ENCODE assay signal across 8 mouse cellular contexts in genomic region chr15:98777762-98778161, GRCm38 (mm10). TPM values are rescaled to one million over a fixed set of nuclear protein-coding genes. Genes with fewer than 3 reads are reported as not detected.
DNase-seq lines count a peak whose midpoint lies in the region; ATAC-seq and TF ChIP-seq lines count a peak whose summit lies in the region.

Wnt10b (minus strand) TSS chr15:98778150.

- no peak for TF ChIP-seq EP300 in ES-Bruce4 (IDR thresholded peaks at IDR 0.05; ENCODE audit: insufficient read depth, low read depth, low read length)

- no peak for DNase-seq in heart, embryonic 10.5 days (ENCODE audit: low spot score)
- no peak for DNase-seq in heart, postnatal 14 days
- DNase-seq in midbrain, embryonic 10.5 days (ENCODE audit: low spot score), result peak; percentile 52
- no peak for DNase-seq in thymus, postnatal 10 days (ENCODE audit: low spot score in 2 of 2)
- DNase-seq in right cerebral cortex, postnatal 36 days (ENCODE audit: low spot score in 2 of 2), result no peak

- TF ChIP-seq POLR2A in ES-Bruce4 (IDR thresholded peaks at IDR 0.05; ENCODE audit: insufficient read depth, low read length), result no peak

- H3K9me3 ChIP-seq in heart, embryonic 10.5 days, result no peaks in the 10 kb centered on the region
- H3K9me3 ChIP-seq in ES-Bruce4 (replicated peaks; ENCODE audit: control insufficient read depth, insufficient read depth, low read length, poor library complexity, severe bottlenecking), result no peaks in the 10 kb centered on the region
- H3K9me3 ChIP-seq in heart, embryonic 16.5 days (replicated peaks; ENCODE audit: control insufficient read depth, low read length), result no peaks in the 10 kb centered on the region
- no peaks in the 10 kb centered on the region for H3K9me3 ChIP-seq in midbrain, embryonic 10.5 days (replicated peaks)

- H3K4me1 ChIP-seq in heart, embryonic 10.5 days, result peaks cover 52% of the 10 kb centered on the region
- no peaks in the 10 kb centered on the region for H3K4me1 ChIP-seq in ES-Bruce4 (ENCODE audit: control insufficient read depth, insufficient read depth, low read length)
- peaks cover 20% of the 10 kb centered on the region for H3K4me1 ChIP-seq in heart, embryonic 16.5 days (ENCODE audit: control insufficient read depth, insufficient read depth, low read length)
- peaks cover 54% of the 10 kb centered on the region for H3K4me1 ChIP-seq in midbrain, embryonic 10.5 days

- no peaks in the 10 kb centered on the region for H3K36me3 ChIP-seq in heart, embryonic 10.5 days
- no peaks in the 10 kb centered on the region for H3K36me3 ChIP-seq in ES-Bruce4 (ENCODE audit: control insufficient read depth, insufficient read depth, low read length, poor library complexity, severe bottlenecking)
- no peaks in the 10 kb centered on the region for H3K36me3 ChIP-seq in heart, embryonic 16.5 days (ENCODE audit: control insufficient read depth, insufficient read depth)
- no peaks in the 10 kb centered on the region for H3K36me3 ChIP-seq in midbrain, embryonic 10.5 days

- intact Hi-C loops in heart, postnatal 14 days (cut with DNase I), result no loop called here

- WGBS in heart, embryonic 10.5 days, result 2% methylated on average over 33 of the region's 33 CpGs
- under 1% methylated on average over 26 of the region's 33 CpGs for WGBS in heart, embryonic 16.5 days
- under 1% methylated on average over 29 of the region's 33 CpGs for WGBS in midbrain, embryonic 10.5 days

- peaks cover 100% of the 10 kb centered on the region for H3K27me3 ChIP-seq in heart, embryonic 10.5 days (ENCODE audit: insufficient read depth, poor library complexity, severe bottlenecking)
- peaks cover 30% of the 10 kb centered on the region for H3K27me3 ChIP-seq in ES-Bruce4 (ENCODE audit: control insufficient read depth, insufficient read depth, low read length, poor library complexity, severe bottlenecking)
- H3K27me3 ChIP-seq in heart, embryonic 16.5 days (ENCODE audit: control insufficient read depth, insufficient read depth, low read length), result peaks cover 78% of the 10 kb centered on the region
- peaks cover 100% of the 10 kb centered on the region for H3K27me3 ChIP-seq in midbrain, embryonic 10.5 days (ENCODE audit: low read depth, poor library complexity, severe bottlenecking)

- H3K9ac ChIP-seq in ES-Bruce4 (ENCODE audit: low read depth, poor library complexity, severe bottlenecking), result no peak within 1 kb of the TSS
- 0 out of 2 replicates have a peak within 1 kb of the TSS, but pooled peaks have one; percentile 10 for H3K9ac ChIP-seq in heart, embryonic 16.5 days (ENCODE audit: low read length)

- no peak within 1 kb of the TSS; the same call in 1 of the 2 replicates for H3K27ac ChIP-seq in heart, embryonic 10.5 days
- H3K27ac ChIP-seq in ES-Bruce4 (ENCODE audit: insufficient read depth, low read length), result no peak within 1 kb of the TSS
- H3K27ac ChIP-seq in heart, embryonic 16.5 days (ENCODE audit: low read length), result no peak within 1 kb of the TSS
- no peak within 1 kb of the TSS for H3K27ac ChIP-seq in midbrain, embryonic 10.5 days (replicated peaks)

- no peak for ATAC-seq in heart, embryonic 16.5 days (replicated peaks; ENCODE audit: extremely low read depth, insufficient read depth, low FRiP score)
- no peak for ATAC-seq in erythroid progenitor cell, adult 5-6 weeks (replicated peaks; ENCODE audit: low FRiP score, poor library complexity, severe bottlenecking)

- no peak for TF ChIP-seq CTCF in ES-Bruce4 (IDR thresholded peaks at IDR 0.05; ENCODE audit: low read depth, low read length)

- peak within 1 kb of the TSS; percentile 50 for H3K4me3 ChIP-seq in heart, embryonic 10.5 days
- H3K4me3 ChIP-seq in ES-Bruce4 (ENCODE audit: low read depth, low read length), result peak within 1 kb of the TSS; percentile 22
- peak within 1 kb of the TSS; percentile 41 for H3K4me3 ChIP-seq in heart, embryonic 16.5 days (ENCODE audit: low read length)
- H3K4me3 ChIP-seq in midbrain, embryonic 10.5 days, result peak within 1 kb of the TSS; percentile 44

- peak within 1 kb of the TSS; percentile 58 for H3K4me2 ChIP-seq in heart, embryonic 16.5 days (ENCODE audit: low read depth, low read length)

RNA-seq across cellular contexts. Expression of gene Wnt10b, which starts in this region (rescaled TPM):
- polyA plus RNA-seq in heart, embryonic 10.5 days (2016; fragmentation: Nextera tagmentation; extraction: Ambion mirVana), result 0.09 TPM in 1 of 2 replicates, not detected in the other
- under 1 TPM; 0.45 to 0.61 TPM for total RNA-seq in heart, postnatal 14 days (2021)
- polyA plus RNA-seq in ES-Bruce4 (2011; ENCODE audit: insufficient read depth, insufficient read length, low read depth, missing spikeins), result 1.7 and 1.8 TPM in 2 replicates
- polyA plus RNA-seq in heart, embryonic 16.5 days (2015; fragmentation: Nextera tagmentation; extraction: Ambion mirVana), result 0.28 and 0.44 TPM in 2 replicates
- polyA plus RNA-seq in midbrain, embryonic 10.5 days (2016; fragmentation: Nextera tagmentation; extraction: Ambion mirVana), result 0.14 and 0.24 TPM in 2 replicates
- 0.36 TPM in 1 of 2 replicates, not detected in the other for total RNA-seq in erythroid progenitor cell, adult 5-6 weeks (2015; ENCODE audit: low replicate concordance)
- total RNA-seq in erythroid progenitor cell, adult 5-6 weeks (2017; ENCODE audit: low replicate concordance), result not detected in 2 replicates

Comparison
In these comparisons a context has a peak if more than half of its experiments do, and no peak if none do; other contexts are left out.
1. Peak in DNase-seq and H3K4me3 ChIP-seq in midbrain, embryonic 10.5 days; RNA of the gene not detected or under 1 TPM.